ENCODE assay signal across 21 mouse cellular contexts in genomic region chr9:123999784-124000183, GRCm38 (mm10). TPM values are rescaled to one million over a fixed set of nuclear protein-coding genes. Genes with fewer than 3 reads are reported as not detected.
"Had no signal": no experiment of that assay in that cellular context is flagged by ENCODE, and none has a peak within 500 bp of the region (broad histone marks: within the 10 kb centered on the region; RNA-seq: fewer than 3 reads in every experiment).

No protein-coding gene starts in this region.

- H3K9ac ChIP-seq: lung, embryonic 14.5 days; midbrain, embryonic 12.5 days; neural tube, embryonic 12.5 days had no signal

- H3K4me2 ChIP-seq: lung, embryonic 14.5 days; midbrain, embryonic 12.5 days; neural tube, embryonic 12.5 days had no signal

- H3K36me3 ChIP-seq: midbrain, embryonic 10.5 days; midbrain, embryonic 12.5 days; neural tube, embryonic 12.5 days had no signal

- H3K27ac ChIP-seq: midbrain, embryonic 10.5 days; midbrain, embryonic 12.5 days; neural tube, embryonic 12.5 days had no signal

- H3K4me3 ChIP-seq: midbrain, embryonic 10.5 days; midbrain, embryonic 12.5 days; myocyte; neural tube, embryonic 12.5 days had no signal

- H3K4me1 ChIP-seq: midbrain, embryonic 10.5 days; midbrain, embryonic 12.5 days; neural tube, embryonic 12.5 days had no signal

- H3K27me3 ChIP-seq: midbrain, embryonic 12.5 days; neural tube, embryonic 12.5 days had no signal

- DNase-seq: lung, adult 18-20 months; lung, embryonic 14.5 days; lung, postnatal 10 days; lung, postnatal 4 days; midbrain, embryonic 14.5 days; right cerebral cortex, postnatal 14 days; thymus, adult 18-20 months; thymus, postnatal 14 days; thymus, postnatal 36 days had no signal

- H3K9me3 ChIP-seq: midbrain, embryonic 10.5 days; midbrain, embryonic 12.5 days; neural tube, embryonic 12.5 days had no signal

- ATAC-seq: midbrain, embryonic 16.5 days had no signal

RNA-seq across cellular contexts. Expression of gene Ccr1l1, which starts 21.6 kb away (rescaled TPM):
- total RNA-seq: megakaryocyte progenitor cell, adult 5-6 weeks; megakaryocyte-erythroid progenitor cell, adult 5-6 weeks had no signal
- polyA plus RNA-seq: lung, embryonic 14.5 days; lung, embryonic 16.5 days; midbrain, embryonic 10.5 days; midbrain, embryonic 12.5 days; midbrain, embryonic 14.5 days; midbrain, embryonic 16.5 days; myocyte; neural tube, embryonic 12.5 days; neural tube, embryonic 14.5 days; stomach, embryonic 14.5 days; stomach, embryonic 16.5 days; thymus, postnatal 0 days had no signal

RNA-seq across cellular contexts. Expression of gene Ccr3, which starts 22.0 kb away (rescaled TPM):
- total RNA-seq: megakaryocyte-erythroid progenitor cell, adult 5-6 weeks had no signal
- polyA plus RNA-seq: lung, embryonic 14.5 days; midbrain, embryonic 10.5 days; midbrain, embryonic 14.5 days; midbrain, embryonic 16.5 days; myocyte; neural tube, embryonic 12.5 days; neural tube, embryonic 14.5 days had no signal

RNA-seq across cellular contexts. Expression of gene Ccr1, which starts 31.3 kb away (rescaled TPM):
- total RNA-seq: megakaryocyte-erythroid progenitor cell, adult 5-6 weeks had no signal
- polyA plus RNA-seq: myocyte had no signal
